20 mouse cellular contexts compared by ENCODE assay signal in genomic region chr12:102930335-102930734, GRCm38 (mm10). TPM values are rescaled to one million over a fixed set of nuclear protein-coding genes. Genes with fewer than 3 reads are reported as not detected.
"Had no signal": no experiment of that assay in that cellular context is flagged by ENCODE, and none has a peak within 500 bp of the region (broad histone marks: within the 10 kb centered on the region; RNA-seq: fewer than 3 reads in every experiment).

No protein-coding gene starts in this region.

- DNase-seq: cerebellum, adult 9-11 months; cerebellum, postnatal 10 days; cerebellum, postnatal 14 days; cerebellum, postnatal 25 days; cerebellum, postnatal 36 days; embryo, embryonic 11 days; forebrain, postnatal 0 days; gastrocnemius, adult 2 months; gastrocnemius, postnatal 10 days; gastrocnemius, postnatal 14 days; gastrocnemius, postnatal 25 days; gastrocnemius, postnatal 36 days; heart, adult 18-20 months; heart, adult 2 months had no signal

RNA-seq across cellular contexts. Expression of gene Unc79, which starts 18.3 kb away (rescaled TPM):
- total RNA-seq: gastrocnemius, adult 2 months; granulocyte monocyte progenitor cell, adult 5-6 weeks had no signal

RNA-seq across cellular contexts. Expression of gene Cox8c, which starts 31.2 kb away (rescaled TPM):
- total RNA-seq: common myeloid progenitor, adult 5-6 weeks; forebrain, postnatal 0 days; gastrocnemius, adult 18-20 months; gastrocnemius, adult 2 months; gastrocnemius, adult 8-10 months; gastrocnemius, postnatal 10 days; gastrocnemius, postnatal 14 days; gastrocnemius, postnatal 25 days; gastrocnemius, postnatal 36 days; gastrocnemius, postnatal 4 days; granulocyte monocyte progenitor cell, adult 5-6 weeks; heart, adult 18-20 months; heart, adult 2 months; heart, adult 8-10 months had no signal
